Mouse (Mus musculus): ENCODE data around the gene Hdac9. TPM values are rescaled to one million over a fixed set of nuclear protein-coding genes. Genes with fewer than 3 reads are reported as not detected.

Hdac9 gene
- total and polyA plus RNA-seq, 2 experiments from 2014 or later = 15.6 to 15.7 TPM

DNA sequence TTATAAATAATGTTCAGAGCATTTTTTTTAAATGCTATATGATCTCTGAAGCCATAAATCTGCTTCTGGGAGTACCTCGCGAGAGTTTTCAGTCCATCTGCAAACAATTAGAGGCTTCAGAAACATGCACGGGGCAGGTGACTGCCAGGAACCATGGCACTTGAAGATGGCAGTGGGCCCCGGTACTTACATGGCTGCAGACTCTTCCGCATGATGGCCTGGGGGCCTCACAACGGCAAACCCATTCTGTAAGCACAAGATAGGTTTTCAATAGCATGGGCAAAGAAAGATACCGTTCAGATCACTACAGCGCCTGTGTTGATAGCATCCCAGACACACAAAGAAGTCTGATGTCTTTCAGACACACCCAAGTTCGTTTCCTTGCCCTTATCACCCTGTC lies 695.9 kb downstream of the Hdac9 start:
- no peak overlapping the region for H3K4me3 ChIP-seq (ENCODE audit: low read depth, low read length)
- TF ChIP-seq CTCF (IDR thresholded peaks at IDR 0.05; ENCODE audit: low read depth) (no peak), EP300 (IDR thresholded peaks at IDR 0.05; ENCODE audit: low read depth) (no peak)

DNA sequence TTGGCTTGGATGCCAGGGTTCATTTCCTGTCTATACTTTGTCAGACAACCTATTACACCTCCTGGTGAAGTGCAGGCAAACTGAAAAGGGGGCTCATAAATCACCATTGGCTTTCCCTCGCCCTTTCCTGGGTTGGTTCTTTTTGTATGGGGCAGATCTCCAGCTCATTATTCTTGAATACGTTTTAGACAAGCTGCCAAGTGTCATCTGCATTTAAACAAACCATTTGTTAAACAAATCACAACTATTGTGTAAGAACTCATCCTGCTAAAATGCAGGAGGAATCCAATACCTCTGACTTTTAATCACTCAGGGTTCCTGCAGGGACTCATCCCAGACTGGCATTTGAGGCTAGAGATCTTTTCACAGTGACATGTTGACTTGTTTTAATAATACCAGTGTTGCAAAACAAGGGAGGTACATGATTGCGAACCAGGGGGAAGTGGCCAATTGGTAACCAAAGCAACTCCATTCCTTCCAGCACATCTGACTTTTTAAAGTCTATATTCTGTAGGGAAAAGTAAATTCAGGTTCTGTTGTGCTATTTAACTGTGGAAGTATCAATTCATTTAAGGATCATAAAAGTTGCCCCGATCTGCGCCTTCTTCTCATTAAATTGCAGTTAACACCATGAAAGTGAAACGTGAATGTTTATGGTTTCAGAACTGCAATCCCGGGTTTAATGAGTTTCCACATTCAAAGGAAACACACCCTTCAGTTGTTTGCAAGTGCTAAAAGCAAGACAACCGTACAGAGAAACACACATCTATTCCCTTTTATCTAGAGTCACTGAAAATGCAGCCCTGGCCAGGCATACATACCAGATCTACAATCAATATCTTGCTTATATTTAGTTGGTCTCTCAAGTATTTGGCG lies 696.6 kb downstream of the Hdac9 start:
- no peak for TF ChIP-seq EP300 (IDR thresholded peaks at IDR 0.05; ENCODE audit: low read depth)
- no peak for TF ChIP-seq CTCF (IDR thresholded peaks at IDR 0.05; ENCODE audit: low read depth)
- 67% methylated on average over 9 of the region's 9 CpGs for WGBS
- H3K9me3 ChIP-seq (replicated peaks; ENCODE audit: control insufficient read depth, low read length) = no peaks in the 10 kb centered on the region
- H3K4me2 ChIP-seq (ENCODE audit: low read depth, low read length) = no peak overlapping the region
- H3K4me1 ChIP-seq (ENCODE audit: control insufficient read depth, insufficient read depth) = no peaks in the 10 kb centered on the region
- no peaks in the 10 kb centered on the region for H3K36me3 ChIP-seq (replicated peaks; ENCODE audit: control insufficient read depth, insufficient read depth, low read length)
- no peak overlapping the region for H3K9ac ChIP-seq (replicated peaks; ENCODE audit: low read depth, low read length)
- DNase-seq (ENCODE audit: low spot score) = no peak
- no peak overlapping the region for H3K4me3 ChIP-seq (ENCODE audit: low read depth, low read length)
- ATAC-seq (ENCODE audit: insufficient read depth, low read depth) = no peak
- no peak overlapping the region for H3K27ac ChIP-seq (ENCODE audit: low read depth)
- H3K27me3 ChIP-seq (ENCODE audit: control insufficient read depth, insufficient read depth, low read length) = no peaks in the 10 kb centered on the region

More for the DNA sequence above, 695.9 kb downstream of the Hdac9 start:
- no peak overlapping the region for H3K9ac ChIP-seq (replicated peaks; ENCODE audit: low read depth, low read length)
- no peaks in the 10 kb centered on the region for H3K36me3 ChIP-seq (replicated peaks; ENCODE audit: control insufficient read depth, insufficient read depth, low read length)
- DNase-seq (ENCODE audit: low spot score) (no peak), ATAC-seq (ENCODE audit: insufficient read depth, low read depth) (no peak)
- no peaks in the 10 kb centered on the region for H3K9me3 ChIP-seq (replicated peaks; ENCODE audit: control insufficient read depth, low read length)
- WGBS = 75% methylated on average over 9 of the region's 9 CpGs
- H3K4me2 ChIP-seq (ENCODE audit: low read depth, low read length) = no peak overlapping the region
- H3K4me1 ChIP-seq (ENCODE audit: control insufficient read depth, insufficient read depth) = no peaks in the 10 kb centered on the region
- no peaks in the 10 kb centered on the region for H3K27me3 ChIP-seq (ENCODE audit: control insufficient read depth, insufficient read depth, low read length)
- H3K27ac ChIP-seq (ENCODE audit: low read depth) = no peak overlapping the region

DNA sequence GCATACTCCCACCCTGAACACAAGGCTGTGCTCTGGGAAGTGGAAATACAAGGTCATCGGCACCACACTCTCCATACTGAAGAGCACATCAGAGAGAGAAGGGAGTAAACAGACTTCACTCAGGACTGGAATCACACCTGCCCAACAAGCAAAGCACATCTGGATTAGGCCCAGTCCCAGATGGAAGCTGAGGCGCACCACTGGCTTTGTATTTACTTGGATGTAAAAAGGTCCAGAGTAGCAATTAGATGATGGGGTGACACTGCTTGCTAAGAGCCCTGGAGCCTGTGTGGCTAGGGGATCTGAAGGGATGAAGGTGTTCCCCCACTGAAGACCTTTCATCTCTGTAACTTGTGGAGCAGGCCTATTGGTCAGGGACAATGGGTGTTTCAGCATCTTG lies 698.3 kb downstream of the Hdac9 start:
- H3K27me3 ChIP-seq (ENCODE audit: control insufficient read depth, insufficient read depth, low read length) = no peaks in the 10 kb centered on the region
- H3K9me3 ChIP-seq (replicated peaks; ENCODE audit: control insufficient read depth, low read length) = no peaks in the 10 kb centered on the region
- H3K27ac ChIP-seq (ENCODE audit: low read depth) = no peak overlapping the region
- TF ChIP-seq CTCF (IDR thresholded peaks at IDR 0.05; ENCODE audit: low read depth) (no peak), EP300 (IDR thresholded peaks at IDR 0.05; ENCODE audit: low read depth) (no peak)
- no peaks in the 10 kb centered on the region for H3K36me3 ChIP-seq (replicated peaks; ENCODE audit: control insufficient read depth, insufficient read depth, low read length)
- DNase-seq (ENCODE audit: low spot score) (no peak), ATAC-seq (ENCODE audit: insufficient read depth, low read depth) (no peak)
- H3K9ac ChIP-seq (replicated peaks; ENCODE audit: low read depth, low read length) = no peak overlapping the region
- no peak overlapping the region for H3K4me3 ChIP-seq (ENCODE audit: low read depth, low read length)
- 89% methylated on average over 2 of the region's 2 CpGs for WGBS
- H3K4me1 ChIP-seq (ENCODE audit: control insufficient read depth, insufficient read depth) = no peaks in the 10 kb centered on the region
- H3K4me2 ChIP-seq (ENCODE audit: low read depth, low read length) = no peak overlapping the region

GRCm38 (mm10) chr12:34215023-34216020 lies 701.6 kb downstream of the Hdac9 start:
- no peaks in the 10 kb centered on the region for H3K9me3 ChIP-seq (replicated peaks; ENCODE audit: control insufficient read depth, low read length)
- no peak overlapping the region for H3K27ac ChIP-seq (ENCODE audit: low read depth)
- H3K27me3 ChIP-seq (ENCODE audit: control insufficient read depth, insufficient read depth, low read length) = no peaks in the 10 kb centered on the region
- no peak overlapping the region for H3K4me3 ChIP-seq (ENCODE audit: low read depth, low read length)
- no peak for DNase-seq (ENCODE audit: low spot score)
- H3K4me1 ChIP-seq (ENCODE audit: control insufficient read depth, insufficient read depth) = no peaks in the 10 kb centered on the region
- 65% methylated on average over 17 of the region's 17 CpGs for WGBS
- no peak for TF ChIP-seq CTCF (IDR thresholded peaks at IDR 0.05; ENCODE audit: low read depth)
- TF ChIP-seq EP300 (IDR thresholded peaks at IDR 0.05; ENCODE audit: low read depth) = no peak
- no peak; the same call in 1 of the 2 replicates for ATAC-seq (ENCODE audit: insufficient read depth, low read depth)
- H3K36me3 ChIP-seq (replicated peaks; ENCODE audit: control insufficient read depth, insufficient read depth, low read length) = no peaks in the 10 kb centered on the region
- no peak overlapping the region for H3K4me2 ChIP-seq (ENCODE audit: low read depth, low read length)
- H3K9ac ChIP-seq (replicated peaks; ENCODE audit: low read depth, low read length) = no peak overlapping the region

DNA sequence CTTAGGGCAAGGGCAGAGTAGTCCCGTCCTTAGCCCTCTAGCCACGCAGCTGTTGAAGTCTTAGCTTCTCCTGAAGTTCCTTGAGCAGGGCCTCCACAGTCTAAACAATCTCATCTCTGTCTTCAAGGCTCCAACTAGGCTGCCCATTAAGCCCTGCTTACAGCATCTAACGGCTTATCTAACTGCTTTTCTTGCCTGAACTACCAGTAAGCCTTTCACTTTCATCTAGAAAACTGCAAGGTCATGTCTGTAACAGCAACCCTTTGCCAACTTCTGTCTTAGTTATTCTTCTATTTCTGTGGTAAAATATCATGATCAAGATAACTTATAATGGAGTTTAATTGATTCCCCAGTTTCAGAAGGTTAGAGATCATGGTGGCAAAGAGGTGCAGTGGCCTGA lies 704.7 kb downstream of the Hdac9 start:
- Histone ChIP-seq H3K36me3 (replicated peaks; ENCODE audit: control insufficient read depth, insufficient read depth, low read length) (no peaks in the 10 kb centered on the region), H3K9me3 (replicated peaks; ENCODE audit: control insufficient read depth, low read length) (no peaks in the 10 kb centered on the region), H3K9ac (replicated peaks; ENCODE audit: low read depth, low read length) (no peak overlapping the region), H3K4me3 (ENCODE audit: low read depth, low read length) (no peak overlapping the region), H3K27ac (ENCODE audit: low read depth) (no peak overlapping the region), H3K4me1 (ENCODE audit: control insufficient read depth, insufficient read depth) (no peaks in the 10 kb centered on the region), H3K27me3 (ENCODE audit: control insufficient read depth, insufficient read depth, low read length) (no peaks in the 10 kb centered on the region), H3K4me2 (ENCODE audit: low read depth, low read length) (no peak overlapping the region)
- WGBS = 66% methylated on average over 3 of the region's 3 CpGs
- TF ChIP-seq CTCF (IDR thresholded peaks at IDR 0.05; ENCODE audit: low read depth) (no peak), EP300 (IDR thresholded peaks at IDR 0.05; ENCODE audit: low read depth) (no peak)
- DNase-seq (ENCODE audit: low spot score) = no peak
- no peak for ATAC-seq (ENCODE audit: insufficient read depth, low read depth)
